Mouse (Mus musculus) small intestine, adult 2 months (tissue): ENCODE results near the gene Tyrobp. TPM values are rescaled to one million over a fixed set of nuclear protein-coding genes. Genes with fewer than 3 reads are reported as not detected.
A peak's percentile ranks its signal among the peaks of the same experiment; 100 is the strongest.

Source experiments
- H3K27ac ChIP-seq: fragments of 200-500 bp; 2 replicates; pipeline ENCODE4 v1.5.1; 2012; ENCODE audit warnings: low read depth, low read length, control low read depth, inconsistent platforms; ENCODE audit not compliant: insufficient read depth
- H3K27me3 ChIP-seq: fragments of 200-500 bp; 2 replicates; pipeline ENCODE4 v1.6.1; 2012; ENCODE audit warnings: mild to moderate bottlenecking, moderate library complexity, low read length, inconsistent platforms; ENCODE audit not compliant: control insufficient read depth, insufficient read depth
- H3K36me3 ChIP-seq: fragments of 200-500 bp; 2 replicates; pipeline ENCODE4 v1.6.1; 2012; ENCODE audit warnings: mild to moderate bottlenecking, low read length, control low read depth, inconsistent platforms; ENCODE audit not compliant: control insufficient read depth, insufficient read depth
- H3K4me1 ChIP-seq: fragments of 200-500 bp; 2 replicates; pipeline ENCODE4 v1.6.1; 2012; ENCODE audit warnings: low read length, inconsistent platforms, mixed read lengths; ENCODE audit not compliant: control insufficient read depth, insufficient read depth, insufficient read length
- H3K4me3 ChIP-seq: fragments of 200-500 bp; 2 replicates; pipeline ENCODE4 v1.5.1; 2012; ENCODE audit warnings: low read depth, mild to moderate bottlenecking, control low read depth, inconsistent platforms, low read length, moderate library complexity
- CTCF ChIP-seq: fragments of 200-500 bp; IDR thresholded peaks from 2 replicates; pipeline ENCODE4 v1.5.1; 2012; ENCODE audit warnings: low read depth, mild to moderate bottlenecking, control low read depth, inconsistent platforms, low read length, moderate library complexity, mixed read lengths; ENCODE audit not compliant: insufficient replicate concordance, insufficient read length; ENCODE audit errors: extremely low read depth
- POLR2A ChIP-seq: fragments of 200-500 bp; IDR thresholded peaks from 2 replicates; pipeline ENCODE4 v1.6.1; 2012; ENCODE audit warnings: low read depth, mild to moderate bottlenecking, control low read depth, inconsistent platforms, low read length, moderate library complexity
- WGBS: fragments of 180-500 bp; shearing (Covaris S2); methylation state at CpG from one replicate; pipeline ENCODE4 v1.1.7; 2018; 5-methylcytosine and 5-hydroxymethylcytosine counted together
- polyA plus RNA-seq: library from polyadenylated mRNA; depleted of rRNA; stranded (reverse); fragments of >200 nt; gene quantifications from 2 replicates; pipeline ENCODE4 v1.2.3, GENCODE M21; 2012

Gene Tyrobp
- polyA plus RNA-seq, 1 experiment, result 101 TPM

GRCm38 (mm10) chr7:30450241-30450640 lies 36.7 kb downstream of the Tyrobp start:
- H3K4me3 ChIP-seq, result no peak overlapping the region
- no peak overlapping the region for H3K27ac ChIP-seq
- peaks cover 10% of the 10 kb centered on the region for H3K27me3 ChIP-seq
- TF ChIP-seq POLR2A, result no peak
- no peak for TF ChIP-seq CTCF
- WGBS, result 70% methylated on average over 7 of the region's 7 CpGs
- peaks cover 21% of the 10 kb centered on the region for H3K4me1 ChIP-seq
- no peaks in the 10 kb centered on the region for H3K36me3 ChIP-seq

GRCm38 (mm10) chr7:30453327-30453726 lies 39.8 kb downstream of the Tyrobp start:
- 22% methylated on average over 25 of the region's 25 CpGs for WGBS
- H3K4me3 ChIP-seq, result peak overlapping the region; percentile 4; the same call in 1 of the 2 replicates
- H3K27ac ChIP-seq, result no peak overlapping the region
- peaks cover 13% of the 10 kb centered on the region for H3K4me1 ChIP-seq
- no peaks in the 10 kb centered on the region for H3K36me3 ChIP-seq
- no peak for TF ChIP-seq CTCF
- no peak for TF ChIP-seq POLR2A
- H3K27me3 ChIP-seq, result peaks cover 36% of the 10 kb centered on the region

GRCm38 (mm10) chr7:30453766-30454165 lies 40.2 kb downstream of the Tyrobp start:
- 2% methylated on average over 25 of the region's 25 CpGs for WGBS
- peak overlapping the region; percentile 48 for H3K4me3 ChIP-seq
- H3K36me3 ChIP-seq, result no peaks in the 10 kb centered on the region
- peaks cover 13% of the 10 kb centered on the region for H3K4me1 ChIP-seq
- TF ChIP-seq POLR2A (no peak), CTCF (no peak)
- peaks cover 36% of the 10 kb centered on the region for H3K27me3 ChIP-seq
- H3K27ac ChIP-seq, result no peak overlapping the region

GRCm38 (mm10) chr7:30454259-30454658 lies 40.7 kb downstream of the Tyrobp start:
- WGBS, result 11% methylated on average over 6 of the region's 6 CpGs
- Histone ChIP-seq H3K36me3 (no peaks in the 10 kb centered on the region), H3K4me3 (peak overlapping the region; percentile 48), H3K27ac (no peak overlapping the region), H3K27me3 (peaks cover 38% of the 10 kb centered on the region), H3K4me1 (peaks cover 13% of the 10 kb centered on the region)
- TF ChIP-seq CTCF (no peak), POLR2A (no peak)

GRCm38 (mm10) chr7:30456487-30456886 lies 42.9 kb downstream of the Tyrobp start:
- no peaks in the 10 kb centered on the region for H3K36me3 ChIP-seq
- H3K27me3 ChIP-seq, result peaks cover 47% of the 10 kb centered on the region
- TF ChIP-seq POLR2A (no peak), CTCF (no peak)
- H3K4me3 ChIP-seq, result no peak overlapping the region
- peaks cover 13% of the 10 kb centered on the region for H3K4me1 ChIP-seq
- 2% methylated on average over 9 of the region's 9 CpGs for WGBS
- no peak overlapping the region for H3K27ac ChIP-seq

- TF ChIP-seq POLR2A, result no peak
- no peak for TF ChIP-seq CTCF
These were observed 43.5 kb downstream of the Tyrobp start for GRCm38 (mm10) chr7:30456911-30457628.

GRCm38 (mm10) chr7:30457629-30458330 lies 44.2 kb downstream of the Tyrobp start, which contains the start of the genes Kirrel2 and Nphs1:
TSS of gene Kirrel2 (minus strand) at chr7:30457690.
TSS of gene Nphs1 (plus strand) at chr7:30458315.
- H3K27ac ChIP-seq, result no peak within 1 kb of the TSS
- H3K4me1 ChIP-seq, result peaks cover 13% of the 10 kb centered on the region
- H3K27me3 ChIP-seq, result peaks cover 47% of the 10 kb centered on the region
- TF ChIP-seq CTCF (no peak), POLR2A (no peak)
- 5% methylated on average over 16 of the region's 16 CpGs for WGBS
- H3K36me3 ChIP-seq, result no peaks in the 10 kb centered on the region
- H3K4me3 ChIP-seq, result no peak within 1 kb of the TSS

More at GRCm38 (mm10) chr7:30456911-30457628, 43.5 kb downstream of the Tyrobp start:
- no peak overlapping the region for H3K4me3 ChIP-seq
- H3K4me1 ChIP-seq, result peaks cover 13% of the 10 kb centered on the region
- H3K27me3 ChIP-seq, result peaks cover 47% of the 10 kb centered on the region
- no peaks in the 10 kb centered on the region for H3K36me3 ChIP-seq
- no peak overlapping the region for H3K27ac ChIP-seq
- WGBS, result 4% methylated on average over 31 of the region's 31 CpGs
